Mouse (Mus musculus): Measurements from ENCODE around the gene Stx6. TPM values are rescaled to one million over a fixed set of nuclear protein-coding genes. Genes with fewer than 3 reads are reported as not detected.

The Stx6 gene
- total RNA-seq, 2 experiments from 2014 or later, result 3.3 to 5.4 TPM

DNA sequence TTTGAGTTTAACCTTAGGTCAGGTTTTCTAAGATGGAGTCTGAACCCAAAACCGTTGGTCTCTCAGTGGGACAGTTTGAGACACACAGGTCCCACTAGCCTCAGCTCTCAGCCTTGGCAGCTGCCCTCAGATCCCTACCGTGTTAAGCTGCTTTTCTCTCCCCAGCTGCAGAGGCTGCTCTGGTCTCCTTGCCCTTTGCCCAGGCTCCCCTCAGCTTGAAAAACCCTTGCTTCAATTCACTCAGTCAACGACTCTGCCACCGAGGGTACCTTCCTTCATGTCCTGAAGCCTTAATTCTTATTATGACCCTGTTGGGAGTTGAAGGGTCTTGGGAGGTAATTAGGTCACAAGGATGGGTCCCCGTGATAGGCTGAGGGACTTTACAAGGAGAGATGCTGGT lies 91.4 kb downstream of the Stx6 start:
- no peak for ATAC-seq (replicated peaks; ENCODE audit: low FRiP score, poor library complexity, severe bottlenecking)

DNA sequence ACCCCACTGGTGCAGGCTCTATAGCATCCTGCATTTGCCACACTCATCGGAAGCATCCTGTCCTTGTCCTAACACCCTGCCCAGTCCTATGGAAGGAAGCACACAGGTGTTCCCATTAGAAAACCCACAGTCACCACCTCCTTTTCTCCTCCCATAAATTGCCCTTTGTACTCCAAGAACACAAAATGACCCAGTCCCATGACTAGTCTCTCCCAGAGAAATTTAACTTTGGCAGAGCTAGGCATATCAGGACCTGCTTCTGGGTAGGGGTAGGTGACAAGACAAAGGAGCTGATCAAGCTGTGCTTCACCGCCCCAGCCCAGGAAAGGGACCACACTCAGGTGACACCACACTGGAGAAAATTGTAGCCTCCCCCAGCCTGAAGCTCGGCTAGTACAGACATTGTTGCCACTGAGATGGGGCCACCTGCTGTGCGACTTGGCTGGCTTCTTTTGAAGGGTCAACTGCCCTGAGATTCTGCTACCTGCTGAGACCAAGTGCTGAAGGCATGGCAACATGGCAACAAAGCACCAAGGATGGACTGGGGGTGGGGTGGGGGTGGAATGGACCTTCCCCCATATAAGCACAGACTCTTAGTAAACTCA lies 92.1 kb downstream of the Stx6 start:
- no peak for ATAC-seq (replicated peaks; ENCODE audit: low FRiP score, poor library complexity, severe bottlenecking)

DNA sequence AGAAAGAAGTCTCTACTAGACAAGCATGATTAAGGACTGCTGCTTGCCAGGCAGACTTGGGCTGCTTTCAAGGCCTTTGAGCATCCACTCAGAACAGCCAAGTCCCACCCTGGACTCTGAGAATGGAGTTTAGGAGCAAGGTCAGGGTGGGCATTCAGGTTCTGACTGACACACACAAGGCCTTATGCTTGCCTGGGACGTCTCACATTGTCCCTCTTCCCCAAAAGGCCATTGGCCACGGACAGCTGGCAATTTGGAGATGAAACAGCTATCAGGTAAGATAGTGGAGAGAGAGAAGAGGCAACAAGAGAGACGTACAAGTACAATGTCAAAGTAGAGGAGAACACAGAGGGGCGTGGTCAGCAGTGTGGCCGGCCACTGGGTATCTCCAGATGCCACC lies 93.1 kb downstream of the Stx6 start:
- ATAC-seq (replicated peaks; ENCODE audit: low FRiP score, poor library complexity, severe bottlenecking), result no peak

GRCm38 (mm10) chr1:155252631-155253121 lies 94.2 kb downstream of the Stx6 start:
- 0 out of 2 replicates have a peak, but pooled peaks have one; percentile 42 for ATAC-seq (replicated peaks; ENCODE audit: low FRiP score, poor library complexity, severe bottlenecking)

- no peak for ATAC-seq (replicated peaks; ENCODE audit: low FRiP score, poor library complexity, severe bottlenecking)
Measured at GRCm38 (mm10) chr1:155253126-155253525, 94.6 kb downstream of the Stx6 start.

GRCm38 (mm10) chr1:155254309-155254708 lies 95.8 kb downstream of the Stx6 start:
- no peak for ATAC-seq (replicated peaks; ENCODE audit: low FRiP score, poor library complexity, severe bottlenecking)

Other genes starting within 250 kb of the Stx6 start
- gene Ier5, start 59.1 kb upstream of the Stx6 start, total RNA-seq (2015; ENCODE audit: low replicate concordance), result 13.7 and 15.9 TPM in 2 replicates
- 11.3 and 13.9 TPM in 2 replicates for gene Ier5, start 59.1 kb upstream of the Stx6 start, total RNA-seq (2017; ENCODE audit: low replicate concordance)
- 2.1 TPM in 1 of 2 replicates, not detected in the other for gene Mr1, start 11.9 kb upstream of the Stx6 start, total RNA-seq (2015; ENCODE audit: low replicate concordance)
- 1.1 and 2.4 TPM in 2 replicates for gene Mr1, start 11.9 kb upstream of the Stx6 start, total RNA-seq (2017; ENCODE audit: low replicate concordance)
- gene BC034090, start 85.7 kb downstream of the Stx6 start, total RNA-seq (2015; ENCODE audit: low replicate concordance), result not detected in 2 replicates
- not detected in 2 replicates for gene BC034090, start 85.7 kb downstream of the Stx6 start, total RNA-seq (2017; ENCODE audit: low replicate concordance)